Mouse (Mus musculus) thymus, adult 2 months (tissue): Measurements from ENCODE around the gene Gm20388. TPM values are rescaled to one million over a fixed set of nuclear protein-coding genes. Genes with fewer than 3 reads are reported as not detected.

Experiments used
- DNase-seq: peaks from one replicate; pipeline ENCODE4 v3.0.0; 2021
- H3K27ac ChIP-seq: fragments of 200-500 bp; 2 replicates; pipeline ENCODE4 v1.5.1; 2012; ENCODE audit warnings: low read length, control low read depth; ENCODE audit not compliant: control insufficient read depth, insufficient read depth
- H3K27me3 ChIP-seq: fragments of 200-500 bp; 2 replicates; pipeline ENCODE4 v1.6.1; 2012; ENCODE audit warnings: mild to moderate bottlenecking, low read length, moderate library complexity, mixed read lengths; ENCODE audit not compliant: control insufficient read depth, insufficient read depth
- H3K36me3 ChIP-seq: fragments of 200-500 bp; 2 replicates; pipeline ENCODE4 v1.6.1; 2012; ENCODE audit warnings: mild to moderate bottlenecking, low read length, moderate library complexity; ENCODE audit not compliant: control insufficient read depth, insufficient read depth
- H3K4me1 ChIP-seq: fragments of 200-500 bp; replicated peaks from 2 replicates; pipeline ENCODE4 v1.6.1; 2012; ENCODE audit warnings: low read length; ENCODE audit not compliant: control insufficient read depth, insufficient read depth
- H3K4me3 ChIP-seq: fragments of 200-500 bp; 2 replicates; pipeline ENCODE4 v1.5.1; 2012; ENCODE audit warnings: mild to moderate bottlenecking, low read length, control low read depth, moderate library complexity; ENCODE audit not compliant: control insufficient read depth, insufficient read depth
- CTCF ChIP-seq: fragments of 200-500 bp; IDR thresholded peaks from 2 replicates; pipeline ENCODE4 v1.5.1; 2012; ENCODE audit warnings: mild to moderate bottlenecking, control low read depth, low read length, moderate library complexity, borderline replicate concordance; ENCODE audit not compliant: control insufficient read depth, poor library complexity, insufficient read depth; ENCODE audit errors: extremely low read depth
- POLR2A ChIP-seq: fragments of 200-500 bp; IDR thresholded peaks from 2 replicates; pipeline ENCODE4 v1.6.1; 2012; ENCODE audit warnings: mild to moderate bottlenecking, low read length, control low read depth, moderate library complexity; ENCODE audit not compliant: control insufficient read depth, poor library complexity, insufficient read depth; ENCODE audit errors: extremely low read depth
- WGBS: fragments of 180-500 bp; shearing (Covaris S2); methylation state at CpG from one replicate; pipeline ENCODE4 v1.1.7; 2018; 5-methylcytosine and 5-hydroxymethylcytosine counted together
- polyA plus RNA-seq: library from polyadenylated mRNA; depleted of rRNA; stranded (reverse); fragments of >200 nt; gene quantifications from 2 replicates; pipeline ENCODE4 v1.2.3, GENCODE M21; 2012

Gm20388 gene
- polyA plus RNA-seq, 1 experiment, result 103 TPM

GRCm38 (mm10) chr8:122931834-122932560, 3021.4 kb downstream of the Gm20388 start:
- TF ChIP-seq CTCF (no peak), POLR2A (no peak)
- DNase-seq, result no peak
- WGBS, result 61% methylated on average over 3 of the region's 3 CpGs
- Histone ChIP-seq H3K27me3 (no peaks in the 10 kb centered on the region), H3K4me3 (no peak overlapping the region), H3K4me1 (peaks cover 22% of the 10 kb centered on the region), H3K36me3 (no peaks in the 10 kb centered on the region), H3K27ac (no peak overlapping the region)

GRCm38 (mm10) chr8:122932561-122932959, 3021.9 kb downstream of the Gm20388 start:
- no peak overlapping the region for H3K27ac ChIP-seq
- DNase-seq, result no peak
- no peaks in the 10 kb centered on the region for H3K36me3 ChIP-seq
- H3K4me3 ChIP-seq, result no peak overlapping the region
- WGBS, result 15% methylated on average over 2 of the region's 2 CpGs
- H3K27me3 ChIP-seq, result no peaks in the 10 kb centered on the region
- TF ChIP-seq CTCF (no peak), POLR2A (no peak)
- H3K4me1 ChIP-seq, result peaks cover 26% of the 10 kb centered on the region

DNA sequence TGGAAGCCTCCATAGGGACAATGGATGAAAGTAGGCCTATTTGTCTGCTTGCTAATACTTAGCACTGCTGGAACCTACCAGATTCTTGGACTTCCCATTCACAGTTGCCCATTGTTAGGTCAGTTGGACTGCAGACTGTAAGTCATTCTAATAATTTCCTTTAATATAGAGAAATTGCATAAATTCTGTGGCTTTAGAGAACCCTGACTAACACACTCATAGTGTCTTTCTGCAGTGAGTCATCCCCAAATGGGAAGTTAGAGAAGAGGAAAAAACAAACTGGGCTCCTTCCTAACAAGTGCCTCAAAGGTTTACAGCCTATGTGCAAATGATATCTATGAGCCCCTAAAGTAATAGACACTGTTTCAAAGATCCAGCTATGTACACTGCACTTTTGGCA, 3023.3 kb downstream of the Gm20388 start:
- DNase-seq, result no peak
- Histone ChIP-seq H3K36me3 (no peaks in the 10 kb centered on the region), H3K4me3 (no peak overlapping the region), H3K4me1 (peaks cover 32% of the 10 kb centered on the region), H3K27me3 (no peaks in the 10 kb centered on the region), H3K27ac (no peak overlapping the region)
- no peak for TF ChIP-seq CTCF
- TF ChIP-seq POLR2A, result no peak

- Histone ChIP-seq H3K36me3 (no peaks in the 10 kb centered on the region), H3K4me3 (no peak overlapping the region), H3K27ac (no peak overlapping the region), H3K27me3 (no peaks in the 10 kb centered on the region), H3K4me1 (peaks cover 35% of the 10 kb centered on the region)
- no peak for TF ChIP-seq CTCF
- DNase-seq, result no peak
- WGBS, result 97% methylated on average over 1 of the region's 1 CpGs
Observed at GRCm38 (mm10) chr8:122935118-122935517, 3024.5 kb downstream of the Gm20388 start.

DNA sequence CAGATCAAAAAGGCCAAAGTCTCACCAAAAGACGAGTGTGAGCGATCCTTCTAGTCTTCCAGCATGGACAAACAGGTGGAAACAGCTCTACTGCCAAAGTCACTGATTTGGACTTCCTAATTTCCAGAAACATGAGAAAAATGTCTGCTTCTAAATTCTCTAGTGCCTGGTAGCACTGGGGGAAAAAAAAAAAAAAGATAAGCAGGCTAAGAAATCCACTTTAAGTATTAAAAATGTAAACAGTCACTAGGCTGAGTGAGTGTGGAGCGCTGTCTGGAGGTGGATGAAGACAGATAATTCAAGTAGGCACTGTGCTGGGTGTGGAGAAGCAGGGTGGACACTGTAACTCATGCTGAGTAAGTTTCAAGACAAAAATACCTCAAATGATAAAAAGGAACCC, 3025.3 kb downstream of the Gm20388 start:
- Histone ChIP-seq H3K27ac (no peak overlapping the region), H3K4me3 (no peak overlapping the region), H3K36me3 (peaks cover 2% of the 10 kb centered on the region), H3K4me1 (peaks cover 34% of the 10 kb centered on the region), H3K27me3 (no peaks in the 10 kb centered on the region)
- WGBS, result 89% methylated on average over 3 of the region's 3 CpGs
- DNase-seq, result no peak
- TF ChIP-seq CTCF, result no peak
- TF ChIP-seq POLR2A, result no peak

DNA sequence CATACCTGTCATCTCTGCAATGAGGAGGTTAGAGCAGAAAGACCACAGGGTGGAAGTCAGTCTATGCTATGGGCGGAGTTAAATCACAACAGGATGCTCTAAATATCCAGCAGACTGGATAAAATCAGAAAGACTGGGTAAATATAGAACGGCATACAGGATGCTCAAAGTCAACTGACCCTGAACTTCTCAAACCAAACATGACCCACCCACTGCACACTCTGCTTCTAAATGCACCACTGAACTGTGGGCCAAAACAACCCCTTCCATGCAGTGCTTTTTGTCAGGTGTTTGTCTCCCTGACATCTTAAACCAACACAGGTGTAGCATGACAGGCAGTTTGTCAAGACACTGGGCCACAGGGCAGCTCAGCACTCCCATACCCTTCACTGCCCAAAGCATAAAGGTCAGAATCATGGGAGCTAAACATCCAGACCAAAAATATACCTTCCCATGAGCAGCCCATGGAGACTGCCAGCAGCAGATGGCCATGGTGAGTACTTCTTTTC, 3027.0 kb downstream of the Gm20388 start:
- Histone ChIP-seq H3K36me3 (peaks cover 4% of the 10 kb centered on the region), H3K4me3 (no peak overlapping the region), H3K27ac (no peak overlapping the region), H3K27me3 (no peaks in the 10 kb centered on the region), H3K4me1 (peaks cover 29% of the 10 kb centered on the region)
- TF ChIP-seq POLR2A (no peak), CTCF (no peak)
- WGBS, result 51% methylated on average over 2 of the region's 2 CpGs
- DNase-seq, result no peak

GRCm38 (mm10) chr8:122938170-122938569, 3027.5 kb downstream of the Gm20388 start:
- Histone ChIP-seq H3K36me3 (peaks cover 4% of the 10 kb centered on the region), H3K4me3 (no peak overlapping the region), H3K27ac (peak overlapping the region; percentile 18; the same call in 1 of the 2 replicates), H3K27me3 (no peaks in the 10 kb centered on the region), H3K4me1 (peaks cover 29% of the 10 kb centered on the region)
- TF ChIP-seq CTCF (no peak), POLR2A (no peak)
- DNase-seq, result no peak
- WGBS, result 82% methylated on average over 3 of the region's 3 CpGs
